Mouse (Mus musculus) spleen, adult 2 months (tissue): Measurements from ENCODE around the gene Cabp7. TPM values are rescaled to one million over a fixed set of nuclear protein-coding genes. Genes with fewer than 3 reads are reported as not detected.

Experiments
- DNase-seq, 2 experiments: peaks; one replicate each; pipeline versions ENCODE4 v3.0.0 to v3.0.0-alpha.2; 2012 to 2021; ENCODE audit warnings: low spot score in 2 of 2, low read depth in 1 of 2
- H3K27ac ChIP-seq: fragments of 200-500 bp; 2 replicates; pipeline ENCODE4 v1.5.1; 2012; ENCODE audit warnings: low read length, inconsistent platforms; ENCODE audit not compliant: insufficient read depth
- H3K27me3 ChIP-seq: fragments of 200-500 bp; 2 replicates; pipeline ENCODE4 v1.6.1; 2012; ENCODE audit warnings: mild to moderate bottlenecking, moderate library complexity, low read length, inconsistent platforms; ENCODE audit not compliant: control insufficient read depth, insufficient read depth
- H3K36me3 ChIP-seq: fragments of 200-500 bp; 2 replicates; pipeline ENCODE4 v1.6.1; 2012; ENCODE audit warnings: mild to moderate bottlenecking, low read length, inconsistent platforms; ENCODE audit not compliant: control insufficient read depth, insufficient read depth
- H3K4me1 ChIP-seq: fragments of 200-500 bp; 2 replicates; pipeline ENCODE4 v1.6.1; 2011; ENCODE audit warnings: inconsistent platforms; ENCODE audit not compliant: control insufficient read depth, insufficient read depth, insufficient read length
- H3K4me3 ChIP-seq: fragments of 200-500 bp; 2 replicates; pipeline ENCODE4 v1.5.1; 2011; ENCODE audit warnings: mild to moderate bottlenecking, inconsistent platforms; ENCODE audit not compliant: insufficient read depth, insufficient read length; ENCODE audit errors: extremely low read depth
- CTCF ChIP-seq: fragments of 200-500 bp; IDR thresholded peaks from 2 replicates; pipeline ENCODE4 v1.5.1; 2011; ENCODE audit warnings: mild to moderate bottlenecking, inconsistent platforms; ENCODE audit not compliant: insufficient read depth, insufficient read length, insufficient replicate concordance; ENCODE audit errors: extremely low read depth
- POLR2A ChIP-seq: fragments of 200-500 bp; IDR thresholded peaks from 2 replicates; pipeline ENCODE4 v1.6.1; 2011; ENCODE audit warnings: low read depth, low read length, inconsistent platforms
- WGBS: fragments of 180-500 bp; shearing (Covaris S2); methylation state at CpG from one replicate; pipeline ENCODE4 v1.1.7; 2018; 5-methylcytosine and 5-hydroxymethylcytosine counted together
- polyA plus RNA-seq: library from polyadenylated mRNA; depleted of rRNA; stranded (reverse); fragments of >200 nt; gene quantifications from 2 replicates; pipeline ENCODE4 v1.2.3, GENCODE M21; 2012

Cabp7 gene
- polyA plus RNA-seq, 1 experiment: not detected

GRCm38 (mm10) chr11:4772925-4773324 lies 26.3 kb upstream of the Cabp7 start:
- no peak overlapping the region for H3K27ac ChIP-seq
- H3K4me3 ChIP-seq: no peak overlapping the region
- no peaks in the 10 kb centered on the region for H3K27me3 ChIP-seq
- no peaks in the 10 kb centered on the region for H3K4me1 ChIP-seq
- WGBS: 36% methylated on average over 3 of the region's 3 CpGs
- TF ChIP-seq CTCF (peak; percentile 49; the same call in 1 of the 2 replicates), POLR2A (no peak)
- peaks cover 8% of the 10 kb centered on the region for H3K36me3 ChIP-seq
- DNase-seq: peak; percentile 2 to 57

- Histone ChIP-seq H3K36me3 (peaks cover 7% of the 10 kb centered on the region), H3K27ac (no peak overlapping the region), H3K4me3 (no peak overlapping the region), H3K27me3 (no peaks in the 10 kb centered on the region), H3K4me1 (no peaks in the 10 kb centered on the region)
- no peak for DNase-seq
- WGBS: 84% methylated on average over 7 of the region's 7 CpGs
- TF ChIP-seq POLR2A: no peak
- no peak for TF ChIP-seq CTCF
These were observed 25.2 kb upstream of the Cabp7 start for GRCm38 (mm10) chr11:4771756-4772155.

GRCm38 (mm10) chr11:4769881-4770280 lies 23.3 kb upstream of the Cabp7 start:
- 95% methylated on average over 6 of the region's 6 CpGs for WGBS
- no peaks in the 10 kb centered on the region for H3K4me1 ChIP-seq
- peaks cover 6% of the 10 kb centered on the region for H3K36me3 ChIP-seq
- H3K27me3 ChIP-seq: no peaks in the 10 kb centered on the region
- no peak for TF ChIP-seq CTCF
- TF ChIP-seq POLR2A: no peak
- H3K4me3 ChIP-seq: no peak overlapping the region
- H3K27ac ChIP-seq: no peak overlapping the region
- no peak for DNase-seq

- 88% methylated on average over 7 of the region's 7 CpGs for WGBS
- H3K4me3 ChIP-seq: no peak overlapping the region
- no peaks in the 10 kb centered on the region for H3K27me3 ChIP-seq
- peaks cover 6% of the 10 kb centered on the region for H3K36me3 ChIP-seq
- no peak for TF ChIP-seq CTCF
- H3K4me1 ChIP-seq: no peaks in the 10 kb centered on the region
- DNase-seq: no peak
- H3K27ac ChIP-seq: no peak overlapping the region
These were observed 22.7 kb upstream of the Cabp7 start for GRCm38 (mm10) chr11:4769293-4769692.

GRCm38 (mm10) chr11:4768399-4768798 lies 21.8 kb upstream of the Cabp7 start:
- no peaks in the 10 kb centered on the region for H3K4me1 ChIP-seq
- DNase-seq: no peak
- TF ChIP-seq CTCF (no peak), POLR2A (no peak)
- H3K4me3 ChIP-seq: no peak overlapping the region
- H3K36me3 ChIP-seq: peaks cover 6% of the 10 kb centered on the region
- H3K27ac ChIP-seq: no peak overlapping the region
- H3K27me3 ChIP-seq: no peaks in the 10 kb centered on the region
- 90% methylated on average over 4 of the region's 4 CpGs for WGBS

- WGBS: 89% methylated on average over 5 of the region's 5 CpGs
- H3K4me3 ChIP-seq: no peak overlapping the region
- peaks cover 3% of the 10 kb centered on the region; the same call in 1 of the 2 replicates for H3K36me3 ChIP-seq
- no peaks in the 10 kb centered on the region for H3K27me3 ChIP-seq
- no peak for DNase-seq
- TF ChIP-seq CTCF: no peak
- no peak for TF ChIP-seq POLR2A
- no peak overlapping the region for H3K27ac ChIP-seq
- no peaks in the 10 kb centered on the region for H3K4me1 ChIP-seq
These were observed 17.9 kb upstream of the Cabp7 start for GRCm38 (mm10) chr11:4764476-4764875.

GRCm38 (mm10) chr11:4763631-4764030 lies 17.1 kb upstream of the Cabp7 start:
- Histone ChIP-seq H3K4me1 (no peaks in the 10 kb centered on the region), H3K27ac (no peak overlapping the region), H3K4me3 (no peak overlapping the region), H3K36me3 (peaks cover 3% of the 10 kb centered on the region; the same call in 1 of the 2 replicates), H3K27me3 (no peaks in the 10 kb centered on the region)
- WGBS: 49% methylated on average over 5 of the region's 5 CpGs
- no peak for TF ChIP-seq CTCF
- DNase-seq: no peak
